Mouse (Mus musculus) midbrain, embryonic 12.5 days (tissue): Measurements from ENCODE around the gene Ppcdc. TPM values are rescaled to one million over a fixed set of nuclear protein-coding genes. Genes with fewer than 3 reads are reported as not detected.

Source experiments
- ATAC-seq: fragments of 200-750 bp; cut with Nextera tagmentation; 2 replicates; pipeline ENCODE4 v1.8.0; 2017; ENCODE audit warnings: low read depth, moderate TSS enrichment, moderate library complexity; ENCODE audit not compliant: low FRiP score
- H3K27ac ChIP-seq: fragments of 300-500 bp; sonication (generic); replicated peaks from 2 replicates; pipeline ENCODE4 v1.5.1; 2016; ENCODE audit warnings: mild to moderate bottlenecking
- H3K27me3 ChIP-seq: fragments of 300-500 bp; sonication (generic); 2 replicates; pipeline ENCODE4 v1.6.1; 2016; ENCODE audit warnings: mild to moderate bottlenecking
- H3K36me3 ChIP-seq: fragments of 300-500 bp; sonication (generic); 2 replicates; pipeline ENCODE4 v1.6.1; 2016
- H3K4me1 ChIP-seq: fragments of 300-500 bp; sonication (generic); 2 replicates; pipeline ENCODE4 v1.6.1; 2016
- H3K4me2 ChIP-seq: fragments of 300-500 bp; sonication (generic); replicated peaks from 2 replicates; pipeline ENCODE4 v1.6.1; 2016; ENCODE audit warnings: mild to moderate bottlenecking, moderate library complexity
- H3K4me3 ChIP-seq: fragments of 300-500 bp; sonication (generic); 2 replicates; pipeline ENCODE4 v1.5.1; 2016; ENCODE audit warnings: mild to moderate bottlenecking
- H3K9ac ChIP-seq: fragments of 300-500 bp; sonication (generic); replicated peaks from 2 replicates; pipeline ENCODE4 v1.6.1; 2016; ENCODE audit warnings: mild to moderate bottlenecking, moderate library complexity
- H3K9me3 ChIP-seq: fragments of 300-500 bp; sonication (generic); 2 replicates; pipeline ENCODE4 v1.6.1; 2016; ENCODE audit warnings: mild to moderate bottlenecking
- WGBS: fragments of 180-500 bp; shearing (Covaris S2); methylation state at CpG from one replicate; pipeline ENCODE4 v1.1.7; 2016; 5-methylcytosine and 5-hydroxymethylcytosine counted together
- polyA plus RNA-seq: library from polyadenylated mRNA; unstranded; fragments of >200 nt; fragmentation: Nextera tagmentation; extraction: Ambion mirVana; gene quantifications from 2 replicates; pipeline ENCODE4 v1.2.1, GENCODE M21; 2016

The Ppcdc gene
- 21.9 and 23.3 TPM in 2 replicates for polyA plus RNA-seq

- 3% methylated on average over 32 of the region's 32 CpGs for WGBS
These were observed at the start of gene Ppcdc for GRCm38 (mm10) chr9:57439522-57440295. Ppcdc (minus strand) TSS chr9:57440124.

GRCm38 (mm10) chr9:57487807-57488206 lies 47.9 kb upstream of the Ppcdc start:
- Histone ChIP-seq H3K27me3 (peaks cover 9% of the 10 kb centered on the region; the same call in 1 of the 2 replicates), H3K4me3 (no peak overlapping the region), H3K9me3 (no peaks in the 10 kb centered on the region), H3K4me2 (no peak overlapping the region), H3K36me3 (no peaks in the 10 kb centered on the region), H3K27ac (no peak overlapping the region), H3K4me1 (0 out of 2 replicates have a peak, but pooled peaks cover 3% of the 10 kb centered on the region), H3K9ac (no peak overlapping the region)
- 78% methylated on average over 7 of the region's 7 CpGs for WGBS
- no peak for ATAC-seq

More at GRCm38 (mm10) chr9:57439522-57440295, at the start of gene Ppcdc:
- peak; percentile 96 for ATAC-seq
- Histone ChIP-seq H3K9ac (peak within 1 kb of the TSS; percentile 69), H3K4me2 (peak within 1 kb of the TSS; percentile 59), H3K4me1 (peaks cover 8% of the 10 kb centered on the region), H3K4me3 (peak within 1 kb of the TSS; percentile 49), H3K36me3 (peaks cover 26% of the 10 kb centered on the region), H3K27me3 (no peaks in the 10 kb centered on the region), H3K27ac (0 out of 2 replicates have a peak within 1 kb of the TSS, but pooled peaks have one; percentile 56), H3K9me3 (no peaks in the 10 kb centered on the region)

GRCm38 (mm10) chr9:57485774-57486173 lies 45.9 kb upstream of the Ppcdc start:
- no peak for ATAC-seq
- no peak overlapping the region for H3K9ac ChIP-seq
- peaks cover 9% of the 10 kb centered on the region; the same call in 1 of the 2 replicates for H3K27me3 ChIP-seq
- H3K9me3 ChIP-seq = no peaks in the 10 kb centered on the region
- H3K4me1 ChIP-seq = 0 out of 2 replicates have a peak, but pooled peaks cover 3% of the 10 kb centered on the region
- 16% methylated on average over 7 of the region's 7 CpGs for WGBS
- no peaks in the 10 kb centered on the region for H3K36me3 ChIP-seq
- no peak overlapping the region for H3K4me2 ChIP-seq
- H3K27ac ChIP-seq = no peak overlapping the region
- no peak overlapping the region for H3K4me3 ChIP-seq

- H3K4me3 ChIP-seq = no peak overlapping the region
- no peak for ATAC-seq
- no peak overlapping the region for H3K9ac ChIP-seq
- H3K27me3 ChIP-seq = no peaks in the 10 kb centered on the region; the same call in 1 of the 2 replicates
- WGBS = 73% methylated on average over 4 of the region's 4 CpGs
- no peaks in the 10 kb centered on the region for H3K9me3 ChIP-seq
- H3K4me2 ChIP-seq = no peak overlapping the region
- H3K4me1 ChIP-seq = peaks cover 23% of the 10 kb centered on the region
- no peak overlapping the region for H3K27ac ChIP-seq
- H3K36me3 ChIP-seq = no peaks in the 10 kb centered on the region
These were observed 29.0 kb upstream of the Ppcdc start for GRCm38 (mm10) chr9:57468914-57469313.

GRCm38 (mm10) chr9:57467896-57468549 lies 28.1 kb upstream of the Ppcdc start, which contains the start of gene Scamp5:
Scamp5 (minus strand) TSS chr9:57468060.
- Histone ChIP-seq H3K27me3 (no peaks in the 10 kb centered on the region; the same call in 1 of the 2 replicates), H3K4me1 (peaks cover 23% of the 10 kb centered on the region), H3K9ac (peak within 1 kb of the TSS; percentile 83), H3K36me3 (no peaks in the 10 kb centered on the region), H3K9me3 (no peaks in the 10 kb centered on the region), H3K4me3 (peak within 1 kb of the TSS; percentile 73), H3K27ac (peak within 1 kb of the TSS; percentile 80), H3K4me2 (peak within 1 kb of the TSS; percentile 65)
- peak; percentile 93 for ATAC-seq
- WGBS = 2% methylated on average over 48 of the region's 48 CpGs

GRCm38 (mm10) chr9:57467271-57467771 lies 27.4 kb upstream of the Ppcdc start:
- under 1% methylated on average over 18 of the region's 18 CpGs for WGBS
- peak overlapping the region; percentile 83 for H3K9ac ChIP-seq
- ATAC-seq = peak; percentile 65
- H3K4me1 ChIP-seq = peaks cover 23% of the 10 kb centered on the region
- H3K27me3 ChIP-seq = no peaks in the 10 kb centered on the region; the same call in 1 of the 2 replicates
- peak overlapping the region; percentile 80 for H3K27ac ChIP-seq
- H3K4me2 ChIP-seq = peak overlapping the region; percentile 65
- H3K4me3 ChIP-seq = peak overlapping the region; percentile 73
- H3K9me3 ChIP-seq = no peaks in the 10 kb centered on the region
- no peaks in the 10 kb centered on the region for H3K36me3 ChIP-seq

- H3K36me3 ChIP-seq = no peaks in the 10 kb centered on the region
- no peak overlapping the region for H3K27ac ChIP-seq
- WGBS = 75% methylated on average over 3 of the region's 3 CpGs
- no peak overlapping the region for H3K4me3 ChIP-seq
- peaks cover 23% of the 10 kb centered on the region for H3K4me1 ChIP-seq
- no peaks in the 10 kb centered on the region; the same call in 1 of the 2 replicates for H3K27me3 ChIP-seq
- no peaks in the 10 kb centered on the region for H3K9me3 ChIP-seq
- H3K9ac ChIP-seq = no peak overlapping the region; the same call in 1 of the 2 replicates
- peak overlapping the region; percentile 65 for H3K4me2 ChIP-seq
- ATAC-seq = no peak
These were observed 26.2 kb upstream of the Ppcdc start for GRCm38 (mm10) chr9:57466101-57466500.

GRCm38 (mm10) chr9:57462866-57463265 lies 22.9 kb upstream of the Ppcdc start:
- 93% methylated on average over 6 of the region's 6 CpGs for WGBS
- no peak overlapping the region for H3K4me2 ChIP-seq
- H3K27ac ChIP-seq = no peak overlapping the region
- H3K4me3 ChIP-seq = no peak overlapping the region
- H3K36me3 ChIP-seq = 0 out of 2 replicates have a peak, but pooled peaks cover 7% of the 10 kb centered on the region
- no peaks in the 10 kb centered on the region for H3K27me3 ChIP-seq
- peaks cover 18% of the 10 kb centered on the region for H3K4me1 ChIP-seq
- H3K9me3 ChIP-seq = peaks cover 6% of the 10 kb centered on the region; the same call in 1 of the 2 replicates
- no peak overlapping the region for H3K9ac ChIP-seq
- no peak for ATAC-seq

GRCm38 (mm10) chr9:57459707-57460106 lies 19.8 kb upstream of the Ppcdc start:
- 0 out of 2 replicates have a peak, but pooled peaks cover 7% of the 10 kb centered on the region for H3K36me3 ChIP-seq
- no peak overlapping the region for H3K4me3 ChIP-seq
- H3K4me1 ChIP-seq = no peaks in the 10 kb centered on the region
- H3K27ac ChIP-seq = no peak overlapping the region
- H3K27me3 ChIP-seq = no peaks in the 10 kb centered on the region
- no peak overlapping the region for H3K4me2 ChIP-seq
- no peak for ATAC-seq
- H3K9me3 ChIP-seq = peaks cover 6% of the 10 kb centered on the region; the same call in 1 of the 2 replicates
- 94% methylated on average over 2 of the region's 2 CpGs for WGBS
- H3K9ac ChIP-seq = no peak overlapping the region

GRCm38 (mm10) chr9:57453516-57453915 lies 13.6 kb upstream of the Ppcdc start:
- H3K27me3 ChIP-seq = no peaks in the 10 kb centered on the region
- H3K36me3 ChIP-seq = peaks cover 28% of the 10 kb centered on the region
- no peak overlapping the region for H3K4me2 ChIP-seq
- no peak overlapping the region for H3K9ac ChIP-seq
- ATAC-seq = no peak
- H3K4me1 ChIP-seq = no peaks in the 10 kb centered on the region
- H3K4me3 ChIP-seq = no peak overlapping the region
- no peak overlapping the region for H3K27ac ChIP-seq
- WGBS = 87% methylated on average over 4 of the region's 4 CpGs
- H3K9me3 ChIP-seq = no peaks in the 10 kb centered on the region

GRCm38 (mm10) chr9:57452624-57453462 lies 12.9 kb upstream of the Ppcdc start:
- ATAC-seq = no peak

More at GRCm38 (mm10) chr9:57452624-57453462, 12.9 kb upstream of the Ppcdc start:
- H3K4me1 ChIP-seq = no peaks in the 10 kb centered on the region
- H3K27me3 ChIP-seq = no peaks in the 10 kb centered on the region
- H3K9ac ChIP-seq = no peak overlapping the region
- H3K27ac ChIP-seq = no peak overlapping the region
- no peaks in the 10 kb centered on the region for H3K9me3 ChIP-seq
- no peak overlapping the region for H3K4me2 ChIP-seq
- H3K36me3 ChIP-seq = peaks cover 34% of the 10 kb centered on the region
- WGBS = 86% methylated on average over 8 of the region's 8 CpGs
- no peak overlapping the region for H3K4me3 ChIP-seq
